Mouse (Mus musculus) embryonic facial prominence, embryonic 13.5 days (tissue): ENCODE data around the gene Irak1bp1. TPM values are rescaled to one million over a fixed set of nuclear protein-coding genes. Genes with fewer than 3 reads are reported as not detected.

ENCODE experiments used
- ATAC-seq: fragments of 200-750 bp; cut with Nextera tagmentation; 2 replicates; pipeline ENCODE4 v1.8.0; 2017; ENCODE audit warnings: low read depth; ENCODE audit not compliant: insufficient number of reproducible peaks, insufficient read depth, low FRiP score, low TSS enrichment
- H3K27ac ChIP-seq: fragments of 300-500 bp; sonication (generic); 2 replicates; pipeline ENCODE4 v1.5.1; 2015; ENCODE audit warnings: moderate library complexity, mild to moderate bottlenecking, inconsistent platforms
- H3K27me3 ChIP-seq: fragments of 300-500 bp; sonication (generic); 2 replicates; pipeline ENCODE4 v1.6.1; 2015; ENCODE audit warnings: mild to moderate bottlenecking, inconsistent platforms
- H3K36me3 ChIP-seq: fragments of 300-500 bp; sonication (generic); 2 replicates; pipeline ENCODE4 v1.6.1; 2015; ENCODE audit warnings: mild to moderate bottlenecking, inconsistent platforms
- H3K4me1 ChIP-seq: fragments of 300-500 bp; sonication (generic); 2 replicates; pipeline ENCODE4 v1.6.1; 2015; ENCODE audit warnings: inconsistent platforms
- H3K4me2 ChIP-seq: fragments of 300-500 bp; sonication (generic); 2 replicates; pipeline ENCODE4 v1.6.1; 2015; ENCODE audit warnings: moderate library complexity, mild to moderate bottlenecking, inconsistent platforms
- H3K4me3 ChIP-seq: fragments of 300-500 bp; sonication (generic); 2 replicates; pipeline ENCODE4 v1.5.1; 2015; ENCODE audit warnings: mild to moderate bottlenecking, inconsistent platforms
- H3K9ac ChIP-seq: fragments of 300-500 bp; sonication (generic); 2 replicates; pipeline ENCODE4 v1.6.1; 2015; ENCODE audit warnings: mild to moderate bottlenecking, inconsistent platforms
- H3K9me3 ChIP-seq: fragments of 300-500 bp; sonication (generic); 2 replicates; pipeline ENCODE4 v1.6.1; 2016; ENCODE audit warnings: inconsistent platforms
- polyA plus RNA-seq: library from polyadenylated mRNA; unstranded; fragments of >200 nt; fragmentation: Nextera tagmentation; extraction: Ambion mirVana; gene quantifications from 2 replicates; pipeline ENCODE4 v1.2.1, GENCODE M21; 2015

Irak1bp1 gene
- polyA plus RNA-seq, 1 experiment from 2014 or later: 25.3 TPM

DNA sequence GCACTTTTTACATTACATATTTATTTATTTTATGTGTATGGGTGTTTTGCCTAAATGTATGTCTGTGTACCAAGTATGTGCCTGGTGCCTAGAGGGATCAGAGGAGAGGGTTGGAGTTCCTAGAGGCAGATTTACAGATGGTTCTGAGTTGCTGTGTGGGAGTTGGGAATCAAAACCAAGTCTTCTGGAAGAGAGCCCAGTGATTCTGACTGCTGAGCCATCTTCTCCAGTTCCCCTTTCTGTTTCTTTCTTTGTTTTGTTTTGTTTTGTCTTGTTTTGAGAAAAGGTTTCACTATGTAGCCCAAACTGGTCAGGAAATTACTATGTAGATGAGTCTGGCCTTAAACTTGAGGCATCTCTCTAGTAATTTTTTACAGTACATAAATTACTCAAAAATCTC, 59.3 kb downstream of the Irak1bp1 start:
- H3K9ac ChIP-seq: no peak overlapping the region

More for the DNA sequence above, 59.3 kb downstream of the Irak1bp1 start:
- Histone ChIP-seq H3K4me1 (no peaks in the 10 kb centered on the region), H3K4me2 (no peak overlapping the region), H3K36me3 (peaks cover 54% of the 10 kb centered on the region), H3K4me3 (no peak overlapping the region), H3K27me3 (no peaks in the 10 kb centered on the region), H3K27ac (no peak overlapping the region), H3K9me3 (no peaks in the 10 kb centered on the region)
- no peak for ATAC-seq

Other genes with a start within 250 kb of the Irak1bp1 start
- 116 and 118 TPM in 2 replicates for gene Phip, start 146.0 kb downstream of the Irak1bp1 start, polyA plus RNA-seq